Comparison of ENCODE assay signal across 42 mouse cellular contexts in the genomic region with DNA sequence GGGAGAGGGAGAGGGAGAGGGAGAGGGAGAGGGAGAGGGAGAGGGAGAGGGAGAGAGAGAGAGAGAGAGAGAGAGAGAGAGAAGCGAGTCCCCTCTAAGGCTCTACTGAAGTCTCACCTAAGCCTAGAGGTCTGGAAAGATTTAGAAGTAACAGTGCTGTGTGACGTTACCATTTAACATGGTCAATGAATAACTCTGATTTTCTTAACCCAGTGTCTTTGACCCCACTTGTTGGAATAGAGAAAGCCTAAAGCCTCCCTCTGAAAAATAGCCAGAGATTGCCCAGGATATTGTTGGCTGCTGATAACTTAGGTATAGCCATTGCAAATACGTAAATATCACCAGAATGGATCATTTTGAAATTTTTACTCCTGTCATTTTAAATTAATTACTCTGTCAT. TPM values are rescaled to one million over a fixed set of nuclear protein-coding genes. Genes with fewer than 3 reads are reported as not detected.
"Had no signal": no experiment of that assay in that cellular context is flagged by ENCODE, and none has a peak within 500 bp of the region (broad histone marks: within the 10 kb centered on the region; RNA-seq: fewer than 3 reads in every experiment).

No protein-coding gene starts in this region.

- H3K36me3 ChIP-seq: heart, embryonic 10.5 days; heart, embryonic 12.5 days; heart, embryonic 13.5 days; heart, embryonic 15.5 days; hindbrain, embryonic 10.5 days; hindbrain, embryonic 12.5 days; hindbrain, embryonic 13.5 days; hindbrain, embryonic 15.5 days; intestine, embryonic 15.5 days had no signal

- H3K27me3 ChIP-seq: heart, embryonic 12.5 days; heart, embryonic 13.5 days; heart, embryonic 15.5 days; hindbrain, embryonic 12.5 days; hindbrain, embryonic 15.5 days; intestine, embryonic 15.5 days had no signal

- DNase-seq: heart, adult 2 months; heart, postnatal 10 days; heart, postnatal 14 days; heart, postnatal 36 days; heart, postnatal 4 days; kidney, adult 11 months; kidney, adult 18-20 months; kidney, postnatal 10 days; kidney, postnatal 14 days; kidney, postnatal 4 days; layer of hippocampus, adult 9-11 months; layer of hippocampus, postnatal 36 days had no signal

- H3K4me3 ChIP-seq: heart, adult 2 months; heart, embryonic 10.5 days; heart, embryonic 12.5 days; heart, embryonic 13.5 days; heart, embryonic 15.5 days; hindbrain, embryonic 10.5 days; hindbrain, embryonic 12.5 days; hindbrain, embryonic 13.5 days; hindbrain, embryonic 15.5 days; intestine, embryonic 15.5 days; layer of hippocampus, adult 2 months; left cerebral cortex, adult 2 months had no signal

- H3K4me2 ChIP-seq: heart, embryonic 11.5 days; heart, embryonic 12.5 days; heart, embryonic 13.5 days; heart, embryonic 15.5 days; hindbrain, embryonic 12.5 days; hindbrain, embryonic 13.5 days; hindbrain, embryonic 14.5 days; hindbrain, embryonic 15.5 days; intestine, embryonic 15.5 days had no signal

- H3K9me3 ChIP-seq: heart, embryonic 10.5 days; heart, embryonic 12.5 days; heart, embryonic 13.5 days; heart, embryonic 15.5 days; hindbrain, embryonic 10.5 days; hindbrain, embryonic 12.5 days; hindbrain, embryonic 13.5 days; hindbrain, embryonic 15.5 days; intestine, embryonic 15.5 days had no signal

- ATAC-seq: hindbrain, embryonic 16.5 days; hindbrain, postnatal 0 days; inflammation-experienced regulatory T-cells, adult 6 months; intestine, embryonic 15.5 days; intestine, embryonic 16.5 days; intestine, postnatal 0 days had no signal

- H3K9ac ChIP-seq: heart, embryonic 12.5 days; heart, embryonic 13.5 days; heart, embryonic 15.5 days; hindbrain, embryonic 12.5 days; hindbrain, embryonic 13.5 days; hindbrain, embryonic 14.5 days; hindbrain, embryonic 15.5 days; intestine, embryonic 15.5 days had no signal

- H3K27ac ChIP-seq: heart, adult 2 months; heart, embryonic 10.5 days; heart, embryonic 13.5 days; heart, embryonic 15.5 days; hindbrain, embryonic 10.5 days; hindbrain, embryonic 12.5 days; hindbrain, embryonic 13.5 days; hindbrain, embryonic 14.5 days; hindbrain, embryonic 15.5 days; hindbrain, postnatal 0 days; intestine, embryonic 15.5 days; kidney, postnatal 0 days; left cerebral cortex, adult 2 months had no signal

RNA-seq across cellular contexts. Expression of gene Lmntd1, which starts 34.4 kb away (rescaled TPM):
- total RNA-seq: hematopoietic stem cell, adult 5-6 weeks had no signal
- polyA plus RNA-seq: hindbrain, embryonic 11.5 days; inflammation-experienced regulatory T-cells, adult 6 months had no signal

RNA-seq across cellular contexts. Expression of gene Tuba3b, which starts 35.8 kb away (rescaled TPM):
- total RNA-seq: hematopoietic stem cell, adult 5-6 weeks; hindbrain, postnatal 0 days; layer of hippocampus, adult 18-20 months; layer of hippocampus, adult 2 months; layer of hippocampus, adult 8-10 months; layer of hippocampus, postnatal 10 days; layer of hippocampus, postnatal 14 days; layer of hippocampus, postnatal 25 days; layer of hippocampus, postnatal 36 days; left cerebral cortex, adult 18-20 months; left cerebral cortex, adult 2 months had no signal
- polyA plus RNA-seq: heart, embryonic 11.5 days; heart, embryonic 12.5 days; heart, embryonic 13.5 days; hindbrain, embryonic 10.5 days; hindbrain, embryonic 11.5 days; hindbrain, embryonic 12.5 days; hindbrain, embryonic 13.5 days; hindbrain, embryonic 14.5 days; hindbrain, embryonic 15.5 days; hindbrain, embryonic 16.5 days; hindbrain, postnatal 0 days; inflammation-experienced regulatory T-cells, adult 6 months; intestine, embryonic 14.5 days; intestine, embryonic 15.5 days; intestine, embryonic 16.5 days; intestine, postnatal 0 days; kidney, embryonic 14.5 days; kidney, postnatal 0 days; large intestine, adult 2 months had no signal
